Mouse (Mus musculus): ENCODE data around the gene Erc2.

- TF ChIP-seq GATA1 (IDR thresholded peaks at IDR 0.05; ENCODE audit: borderline replicate concordance, low read length) (no peak), FLI1 (IDR thresholded peaks at IDR 0.05; ENCODE audit: low read length) (no peak)
These were observed 521.8 kb downstream of the Erc2 start for GRCm38 (mm10) chr14:28143998-28144397.
